ENCODE assay signal across 10 mouse cellular contexts in the genomic region with DNA sequence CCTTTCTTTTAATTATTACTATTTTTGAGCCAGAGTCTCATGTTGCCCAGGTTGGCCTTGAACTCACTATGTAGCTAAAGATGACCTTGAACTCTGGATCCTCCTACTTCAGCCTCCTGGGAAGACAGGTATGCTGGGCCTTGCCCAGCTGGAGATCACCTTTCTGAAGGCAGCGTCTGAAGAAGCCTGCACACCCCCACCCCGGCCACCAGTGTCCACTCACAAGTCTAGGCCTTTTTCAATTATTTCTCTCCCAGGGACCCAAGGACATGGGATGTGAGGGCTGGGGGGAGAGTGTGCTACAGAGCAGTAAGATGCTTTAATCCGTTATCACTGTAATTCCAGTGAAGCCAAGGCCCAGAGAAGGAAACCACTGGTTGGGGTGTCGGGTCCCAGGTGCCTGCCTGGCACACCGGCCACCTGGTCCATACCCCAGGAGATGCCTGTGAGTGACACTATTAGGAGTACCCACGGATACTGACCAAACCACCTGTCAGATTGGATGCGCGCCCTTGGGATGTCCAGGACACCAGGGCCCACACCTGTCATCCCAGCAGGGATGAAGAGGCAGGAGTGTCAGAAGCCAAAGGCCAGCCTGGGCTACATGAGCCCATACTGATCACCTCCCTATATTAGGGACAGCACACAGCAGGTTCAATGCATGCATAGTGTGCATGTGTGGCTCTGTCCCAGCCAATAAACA. TPM values are rescaled to one million over a fixed set of nuclear protein-coding genes. Genes with fewer than 3 reads are reported as not detected.
DNase-seq lines count a peak whose midpoint lies in the region; ATAC-seq and TF ChIP-seq lines count a peak whose summit lies in the region.
"Had no signal": no experiment of that assay in that cellular context is flagged by ENCODE, and none has a peak within 500 bp of the region (broad histone marks: within the 10 kb centered on the region; RNA-seq: fewer than 3 reads in every experiment).

No protein-coding gene starts in this region.

- H3K36me3 ChIP-seq in intestine, embryonic 14.5 days (ENCODE audit: control insufficient read depth, insufficient read depth, low read length) = no peaks in the 10 kb centered on the region
- H3K36me3 ChIP-seq in intestine, embryonic 15.5 days = no peaks in the 10 kb centered on the region
- H3K36me3 ChIP-seq in stomach, embryonic 15.5 days = no peaks in the 10 kb centered on the region
- no peaks in the 10 kb centered on the region for H3K36me3 ChIP-seq in intestine, postnatal 0 days (ENCODE audit: control insufficient read depth, insufficient read depth)

- no peaks in the 10 kb centered on the region for H3K9me3 ChIP-seq in intestine, embryonic 14.5 days (ENCODE audit: control insufficient read depth, low read length)
- no peaks in the 10 kb centered on the region for H3K9me3 ChIP-seq in intestine, embryonic 15.5 days
- H3K9me3 ChIP-seq in stomach, embryonic 15.5 days = no peaks in the 10 kb centered on the region
- no peaks in the 10 kb centered on the region for H3K9me3 ChIP-seq in intestine, postnatal 0 days (ENCODE audit: control insufficient read depth)

- no peak for ATAC-seq in intestine, embryonic 14.5 days (replicated peaks; ENCODE audit: low FRiP score, low TSS enrichment, low read depth)
- ATAC-seq in intestine, embryonic 15.5 days = no peak
- no peak for ATAC-seq in stomach, embryonic 15.5 days (ENCODE audit: insufficient read depth, low FRiP score, low read depth)
- ATAC-seq in CD4-positive, CD25-positive, alpha-beta regulatory T cell, adult 4 months = no peak
- ATAC-seq in intestine, postnatal 0 days = no peak

- H3K27ac ChIP-seq in intestine, embryonic 14.5 days (ENCODE audit: low read depth) = no peak overlapping the region
- no peak overlapping the region for H3K27ac ChIP-seq in intestine, embryonic 15.5 days
- H3K27ac ChIP-seq in stomach, embryonic 15.5 days = no peak overlapping the region
- H3K27ac ChIP-seq in intestine, postnatal 0 days (ENCODE audit: low read depth, low read length) = no peak overlapping the region

- no peak overlapping the region for H3K4me3 ChIP-seq in intestine, embryonic 14.5 days (ENCODE audit: low read depth, low read length)
- H3K4me3 ChIP-seq in intestine, embryonic 15.5 days (replicated peaks) = no peak overlapping the region
- no peak overlapping the region for H3K4me3 ChIP-seq in stomach, embryonic 15.5 days (replicated peaks)
- no peak overlapping the region for H3K4me3 ChIP-seq in intestine, postnatal 0 days (ENCODE audit: low read depth, low read length)

- DNase-seq in intestine, embryonic 14.5 days (ENCODE audit: low spot score) = peak; percentile 50
- peak; percentile 3 for DNase-seq in thymus, postnatal 14 days
- no peak for DNase-seq in thymus, postnatal 10 days (ENCODE audit: low spot score in 2 of 2)
- DNase-seq in heart, postnatal 4 days = peak; percentile 16

- peaks cover 3% of the 10 kb centered on the region; the same call in 1 of the 2 replicates for H3K27me3 ChIP-seq in intestine, embryonic 14.5 days (replicated peaks; ENCODE audit: control insufficient read depth, insufficient read depth, low read length)
- H3K27me3 ChIP-seq in intestine, embryonic 15.5 days (replicated peaks) = no peaks in the 10 kb centered on the region
- H3K27me3 ChIP-seq in stomach, embryonic 15.5 days (replicated peaks) = no peaks in the 10 kb centered on the region
- peaks cover 23% of the 10 kb centered on the region for H3K27me3 ChIP-seq in intestine, postnatal 0 days (replicated peaks; ENCODE audit: control insufficient read depth, insufficient read depth, low read length)

- peaks cover 23% of the 10 kb centered on the region for H3K4me1 ChIP-seq in intestine, embryonic 14.5 days (replicated peaks; ENCODE audit: control insufficient read depth, insufficient read depth, low read length)
- H3K4me1 ChIP-seq in intestine, embryonic 15.5 days (replicated peaks) = peaks cover 49% of the 10 kb centered on the region
- peaks cover 48% of the 10 kb centered on the region for H3K4me1 ChIP-seq in stomach, embryonic 15.5 days
- H3K4me1 ChIP-seq in intestine, postnatal 0 days (replicated peaks; ENCODE audit: control insufficient read depth, insufficient read depth, low read length) = 0 out of 2 replicates have a peak, but pooled peaks cover 4% of the 10 kb centered on the region

- no peak for TF ChIP-seq CTCF in intestine, postnatal 0 days (IDR thresholded peaks at IDR 0.05; ENCODE audit: low read depth)

- H3K9ac ChIP-seq in intestine, embryonic 14.5 days (ENCODE audit: low read length) = no peak overlapping the region
- H3K9ac ChIP-seq in intestine, embryonic 15.5 days = no peak overlapping the region
- H3K9ac ChIP-seq in stomach, embryonic 15.5 days = no peak overlapping the region
- no peak overlapping the region for H3K9ac ChIP-seq in intestine, postnatal 0 days (ENCODE audit: low read depth, low read length)

- H3K4me2 ChIP-seq in intestine, embryonic 14.5 days (ENCODE audit: low read length) = no peak overlapping the region
- no peak overlapping the region for H3K4me2 ChIP-seq in intestine, embryonic 15.5 days (replicated peaks)
- 0 out of 2 replicates have a peak overlapping the region, but pooled peaks have one; percentile 68 for H3K4me2 ChIP-seq in stomach, embryonic 15.5 days
- no peak overlapping the region for H3K4me2 ChIP-seq in intestine, postnatal 0 days (replicated peaks; ENCODE audit: low read depth)

- WGBS in intestine, embryonic 14.5 days = 75% methylated on average over 8 of the region's 8 CpGs
- 81% methylated on average over 8 of the region's 8 CpGs for WGBS in intestine, embryonic 15.5 days
- 82% methylated on average over 8 of the region's 8 CpGs for WGBS in stomach, embryonic 15.5 days
- WGBS in intestine, postnatal 0 days = 91% methylated on average over 8 of the region's 8 CpGs

RNA-seq across cellular contexts. Expression of a gene that starts 27.5 kb away (rescaled TPM):
- 52.4 and 57.2 TPM in 2 replicates for polyA plus RNA-seq in intestine, embryonic 14.5 days (2014; fragmentation: Nextera tagmentation; extraction: Ambion mirVana)
- polyA plus RNA-seq in intestine, embryonic 15.5 days (2015; fragmentation: Nextera tagmentation; extraction: Ambion mirVana) = 52.8 and 56.0 TPM in 2 replicates
- total RNA-seq in heart, postnatal 4 days (2021) = 100 to 1,000 TPM; 125 to 130 TPM
- 65.5 and 78.2 TPM in 2 replicates for polyA plus RNA-seq in stomach, embryonic 15.5 days (2015; fragmentation: Nextera tagmentation; extraction: Ambion mirVana)
- 10 to 100 TPM; 14.2 to 19.2 TPM for polyA plus RNA-seq in CD4-positive, CD25-positive, alpha-beta regulatory T cell, adult 4 months (2017; shearing (Covaris generic))
- polyA plus RNA-seq in intestine, postnatal 0 days (2015; fragmentation: Nextera tagmentation; extraction: Ambion mirVana) = 29.2 and 35.1 TPM in 2 replicates

RNA-seq across cellular contexts. Expression of a gene that starts 35.1 kb away (rescaled TPM):
- 99.8 and 125 TPM in 2 replicates for polyA plus RNA-seq in intestine, embryonic 14.5 days (2014; fragmentation: Nextera tagmentation; extraction: Ambion mirVana)
- polyA plus RNA-seq in intestine, embryonic 15.5 days (2015; fragmentation: Nextera tagmentation; extraction: Ambion mirVana) = 235 and 288 TPM in 2 replicates
- 1 to 10 TPM; 1.9 to 2.4 TPM for total RNA-seq in heart, postnatal 4 days (2021)
- polyA plus RNA-seq in stomach, embryonic 15.5 days (2015; fragmentation: Nextera tagmentation; extraction: Ambion mirVana) = 59.5 and 77.5 TPM in 2 replicates
- 10 to 100 TPM in 1 of 2 experiments, 1 to 10 TPM in 1; 9.0 to 10.8 TPM for polyA plus RNA-seq in CD4-positive, CD25-positive, alpha-beta regulatory T cell, adult 4 months (2017; shearing (Covaris generic))
- 1,233 and 1,333 TPM in 2 replicates for polyA plus RNA-seq in intestine, postnatal 0 days (2015; fragmentation: Nextera tagmentation; extraction: Ambion mirVana)

RNA-seq across cellular contexts. Expression of a gene that starts 39.1 kb away (rescaled TPM):
- polyA plus RNA-seq in intestine, embryonic 14.5 days (2014; fragmentation: Nextera tagmentation; extraction: Ambion mirVana) = 0.37 and 0.44 TPM in 2 replicates
- polyA plus RNA-seq in intestine, embryonic 15.5 days (2015; fragmentation: Nextera tagmentation; extraction: Ambion mirVana) = 1.4 TPM in 1 of 2 replicates, not detected in the other
- under 1 TPM; 0.72 to 0.98 TPM for total RNA-seq in heart, postnatal 4 days (2021)
- polyA plus RNA-seq in stomach, embryonic 15.5 days (2015; fragmentation: Nextera tagmentation; extraction: Ambion mirVana) = 0.41 and 1.4 TPM in 2 replicates
- 1 to 10 TPM in 1 of 2 experiments, under 1 TPM in 1; 0.71 to 2.3 TPM for polyA plus RNA-seq in CD4-positive, CD25-positive, alpha-beta regulatory T cell, adult 4 months (2017; shearing (Covaris generic))
- 0.31 TPM in 1 of 2 replicates, not detected in the other for polyA plus RNA-seq in intestine, postnatal 0 days (2015; fragmentation: Nextera tagmentation; extraction: Ambion mirVana)
- polyA plus RNA-seq: embryonic facial prominence, embryonic 11.5 days; testis, adult 2 months had no signal

RNA-seq across cellular contexts. Expression of a gene that starts 43.7 kb away (rescaled TPM):
- 2.4 and 4.2 TPM in 2 replicates for polyA plus RNA-seq in intestine, embryonic 14.5 days (2014; fragmentation: Nextera tagmentation; extraction: Ambion mirVana)
- polyA plus RNA-seq in intestine, embryonic 15.5 days (2015; fragmentation: Nextera tagmentation; extraction: Ambion mirVana) = 2.8 and 3.6 TPM in 2 replicates
- under 1 TPM; 0.55 to 0.70 TPM for total RNA-seq in heart, postnatal 4 days (2021)
- 2.9 and 3.3 TPM in 2 replicates for polyA plus RNA-seq in stomach, embryonic 15.5 days (2015; fragmentation: Nextera tagmentation; extraction: Ambion mirVana)
- polyA plus RNA-seq in CD4-positive, CD25-positive, alpha-beta regulatory T cell, adult 4 months (2017; shearing (Covaris generic)) = 1 to 10 TPM; 2.2 to 3.7 TPM
- polyA plus RNA-seq in intestine, postnatal 0 days (2015; fragmentation: Nextera tagmentation; extraction: Ambion mirVana) = 0.76 and 1.1 TPM in 2 replicates

RNA-seq across cellular contexts. Expression of a gene that starts 43.7 kb away (rescaled TPM):
- polyA plus RNA-seq in intestine, embryonic 14.5 days (2014; fragmentation: Nextera tagmentation; extraction: Ambion mirVana) = 70.7 and 70.8 TPM in 2 replicates
- polyA plus RNA-seq in intestine, embryonic 15.5 days (2015; fragmentation: Nextera tagmentation; extraction: Ambion mirVana) = 89.2 and 100 TPM in 2 replicates
- 10 to 100 TPM; 52.9 to 55.9 TPM for total RNA-seq in heart, postnatal 4 days (2021)
- 78.9 and 80.4 TPM in 2 replicates for polyA plus RNA-seq in stomach, embryonic 15.5 days (2015; fragmentation: Nextera tagmentation; extraction: Ambion mirVana)
- 10 to 100 TPM in 1 of 2 experiments, 1 to 10 TPM in 1; 9.4 to 13.9 TPM for polyA plus RNA-seq in CD4-positive, CD25-positive, alpha-beta regulatory T cell, adult 4 months (2017; shearing (Covaris generic))
- 54.0 and 59.4 TPM in 2 replicates for polyA plus RNA-seq in intestine, postnatal 0 days (2015; fragmentation: Nextera tagmentation; extraction: Ambion mirVana)

Comparison
In these comparisons a context has a peak if more than half of its experiments do, and no peak if none do; other contexts are left out.
1. DNase-seq: peak in intestine, embryonic 14.5 days (single experiment), thymus, postnatal 14 days (single experiment) and heart, postnatal 4 days (single experiment); none in thymus, postnatal 10 days (0 of 2).